Mouse (Mus musculus) embryonic facial prominence, embryonic 15.5 days (tissue): ENCODE results near the gene Gm10577. TPM values are rescaled to one million over a fixed set of nuclear protein-coding genes. Genes with fewer than 3 reads are reported as not detected.

Source experiments
- ATAC-seq: fragments of 200-750 bp; cut with Nextera tagmentation; 2 replicates; pipeline ENCODE4 v1.8.0; 2017; ENCODE audit warnings: low read depth, moderate TSS enrichment; ENCODE audit not compliant: insufficient number of reproducible peaks, low FRiP score, low TSS enrichment
- H3K27ac ChIP-seq: fragments of 300-500 bp; sonication (generic); replicated peaks from 2 replicates; pipeline ENCODE4 v1.5.1; 2015; ENCODE audit warnings: mild to moderate bottlenecking, inconsistent platforms
- H3K27me3 ChIP-seq: fragments of 300-500 bp; sonication (generic); 2 replicates; pipeline ENCODE4 v1.6.1; 2015; ENCODE audit warnings: inconsistent platforms
- H3K36me3 ChIP-seq: fragments of 300-500 bp; sonication (generic); 2 replicates; pipeline ENCODE4 v1.6.1; 2015; ENCODE audit warnings: mild to moderate bottlenecking, inconsistent platforms
- H3K4me1 ChIP-seq: fragments of 300-500 bp; sonication (generic); 2 replicates; pipeline ENCODE4 v1.6.1; 2015; ENCODE audit warnings: inconsistent platforms
- H3K4me2 ChIP-seq: fragments of 300-500 bp; sonication (generic); replicated peaks from 2 replicates; pipeline ENCODE4 v1.6.1; 2015; ENCODE audit warnings: mild to moderate bottlenecking, inconsistent platforms
- H3K4me3 ChIP-seq: fragments of 300-500 bp; sonication (generic); replicated peaks from 2 replicates; pipeline ENCODE4 v1.5.1; 2015; ENCODE audit warnings: mild to moderate bottlenecking, inconsistent platforms
- H3K9ac ChIP-seq: fragments of 300-500 bp; sonication (generic); 2 replicates; pipeline ENCODE4 v1.6.1; 2015; ENCODE audit warnings: inconsistent platforms
- H3K9me3 ChIP-seq: fragments of 300-500 bp; sonication (generic); replicated peaks from 2 replicates; pipeline ENCODE4 v1.6.1; 2016; ENCODE audit warnings: inconsistent platforms
- WGBS: fragments of 180-500 bp; shearing (Covaris S2); methylation state at CpG from one replicate; pipeline ENCODE4 v1.1.7; 2015; 5-methylcytosine and 5-hydroxymethylcytosine counted together
- polyA plus RNA-seq: library from polyadenylated mRNA; unstranded; fragments of >200 nt; fragmentation: Nextera tagmentation; extraction: Ambion mirVana; gene quantifications from 2 replicates; pipeline ENCODE4 v1.2.1, GENCODE M21; 2015

Gene Gm10577
- polyA plus RNA-seq, 1 experiment from 2014 or later: not detected

DNA sequence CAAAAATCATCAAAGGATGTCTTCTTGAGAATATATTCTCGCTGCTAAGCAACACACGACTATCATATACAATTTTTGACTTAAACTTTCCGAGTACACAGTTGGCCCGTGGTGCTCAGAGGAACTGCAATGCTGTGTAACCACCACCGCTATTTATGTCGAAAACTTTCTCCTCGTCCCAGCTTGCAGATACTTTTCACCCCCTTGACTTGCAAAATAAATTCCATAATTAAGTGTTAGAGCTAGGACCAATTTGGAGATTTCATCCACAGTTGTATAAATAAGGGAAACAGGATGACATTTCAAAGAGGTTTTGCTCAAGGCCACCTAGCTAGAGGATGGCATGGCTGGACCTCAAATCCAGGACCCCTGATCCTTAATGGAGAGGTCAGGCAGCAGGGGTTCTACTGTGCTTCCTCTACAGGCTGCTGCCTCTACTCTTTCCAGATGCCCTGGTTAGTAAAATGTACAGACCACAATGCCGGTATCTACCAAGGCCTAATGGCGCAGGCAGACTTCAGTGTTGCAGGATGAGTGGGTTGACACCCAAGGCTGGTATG is 7.4 kb upstream of the Gm10577 start:
- Histone ChIP-seq H3K27me3 (no peaks in the 10 kb centered on the region), H3K4me1 (peaks cover 11% of the 10 kb centered on the region; the same call in 1 of the 2 replicates), H3K4me2 (no peak overlapping the region), H3K9ac (no peak overlapping the region), H3K36me3 (no peaks in the 10 kb centered on the region), H3K27ac (no peak overlapping the region), H3K9me3 (0 out of 2 replicates have a peak, but pooled peaks cover 5% of the 10 kb centered on the region), H3K4me3 (no peak overlapping the region)
- 84% methylated on average over 9 of the region's 9 CpGs for WGBS
- ATAC-seq: no peak

DNA sequence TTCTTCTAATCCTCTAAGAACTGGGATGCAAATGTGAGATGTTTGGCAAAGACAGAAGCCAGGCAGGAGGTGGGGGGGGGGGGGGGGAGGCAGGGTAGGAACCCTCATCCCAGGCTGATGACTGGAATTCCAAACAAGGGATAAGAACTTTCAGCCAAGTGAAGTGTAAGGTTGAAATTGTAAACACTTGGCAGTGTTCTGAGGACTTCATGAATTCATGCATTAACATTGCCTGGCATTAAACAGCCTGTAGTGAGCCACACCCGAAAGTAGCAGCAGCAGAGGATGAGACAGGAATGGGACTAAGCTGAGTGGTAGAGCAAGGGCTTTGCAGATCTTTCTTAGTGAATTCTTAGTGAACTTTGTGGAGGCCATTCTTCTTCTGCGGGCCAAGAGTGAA is 6.5 kb upstream of the Gm10577 start:
- H3K27me3 ChIP-seq: no peaks in the 10 kb centered on the region
- no peak overlapping the region for H3K27ac ChIP-seq
- no peak for ATAC-seq
- no peak overlapping the region for H3K4me2 ChIP-seq
- peaks cover 11% of the 10 kb centered on the region; the same call in 1 of the 2 replicates for H3K4me1 ChIP-seq
- 71% methylated on average over 2 of the region's 2 CpGs for WGBS
- no peak overlapping the region for H3K4me3 ChIP-seq
- H3K9ac ChIP-seq: no peak overlapping the region
- no peaks in the 10 kb centered on the region for H3K36me3 ChIP-seq
- H3K9me3 ChIP-seq: 0 out of 2 replicates have a peak, but pooled peaks cover 10% of the 10 kb centered on the region

DNA sequence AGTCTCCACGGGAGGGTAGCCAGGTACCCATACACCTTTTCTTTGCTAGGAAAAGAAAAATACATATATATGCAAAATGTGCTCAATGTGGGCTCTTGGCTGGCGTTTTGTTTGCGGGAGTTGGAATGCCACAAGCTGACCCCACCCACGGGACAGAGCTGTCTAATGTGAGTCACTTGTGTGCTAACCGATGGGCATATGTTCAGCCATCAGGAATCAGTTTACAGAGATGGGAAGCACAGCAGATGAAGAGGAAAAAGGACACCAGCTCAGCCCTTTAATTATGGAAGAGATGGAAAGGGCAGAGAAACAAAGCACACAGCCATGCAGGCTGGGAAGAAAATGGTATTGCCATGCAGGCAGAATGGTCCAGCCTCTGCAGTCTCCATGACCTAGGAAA is 6.1 kb upstream of the Gm10577 start:
- Histone ChIP-seq H3K9ac (no peak overlapping the region), H3K4me1 (peaks cover 11% of the 10 kb centered on the region; the same call in 1 of the 2 replicates), H3K4me2 (no peak overlapping the region), H3K27ac (no peak overlapping the region), H3K27me3 (no peaks in the 10 kb centered on the region), H3K36me3 (no peaks in the 10 kb centered on the region), H3K9me3 (0 out of 2 replicates have a peak, but pooled peaks cover 10% of the 10 kb centered on the region), H3K4me3 (no peak overlapping the region)
- WGBS: 42% methylated on average over 5 of the region's 5 CpGs
- ATAC-seq: no peak

DNA sequence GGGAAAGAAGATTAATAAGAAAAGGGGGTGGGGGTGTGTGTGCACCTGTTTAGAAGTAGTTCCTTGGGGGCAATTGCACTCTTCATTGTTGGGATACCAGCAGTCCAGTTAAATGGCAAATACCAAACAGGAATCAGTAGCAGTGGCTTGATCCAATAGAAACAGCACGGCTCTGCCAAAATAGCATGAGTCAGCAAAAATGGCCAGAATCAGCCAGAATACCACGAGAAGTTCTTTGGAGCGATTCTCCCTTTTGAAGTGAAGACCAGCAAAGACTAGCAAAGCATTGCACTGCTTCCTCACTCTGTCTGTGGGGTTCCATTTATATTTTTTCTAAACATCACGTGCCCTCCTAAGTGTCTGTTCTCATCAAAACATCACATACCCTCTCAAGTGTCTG is 2.7 kb downstream of the Gm10577 start:
- Histone ChIP-seq H3K36me3 (no peaks in the 10 kb centered on the region), H3K27me3 (no peaks in the 10 kb centered on the region), H3K4me3 (no peak overlapping the region), H3K27ac (no peak overlapping the region), H3K4me1 (no peaks in the 10 kb centered on the region), H3K9me3 (0 out of 2 replicates have a peak, but pooled peaks cover 7% of the 10 kb centered on the region), H3K9ac (no peak overlapping the region), H3K4me2 (no peak overlapping the region)
- WGBS: 76% methylated on average over 4 of the region's 4 CpGs
- no peak for ATAC-seq

DNA sequence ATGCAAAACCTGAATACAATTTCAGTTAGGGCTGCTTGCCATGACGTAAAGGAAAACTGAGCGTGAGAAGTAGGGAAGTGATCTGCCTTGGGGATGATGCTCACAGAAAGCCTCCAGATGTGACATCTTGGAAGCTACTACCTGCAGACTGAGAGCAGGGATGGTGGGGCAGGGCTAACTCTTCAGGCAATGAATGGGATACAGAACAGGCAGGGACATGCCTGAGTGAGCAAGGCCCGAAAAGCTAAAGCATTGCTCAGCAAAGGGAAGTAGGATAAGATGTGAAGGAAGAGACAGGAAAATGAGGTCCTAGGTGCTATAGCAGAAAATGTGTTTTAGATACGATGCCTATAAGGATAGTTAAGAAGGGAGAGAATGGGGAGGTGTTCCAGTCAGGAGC is 11.4 kb downstream of the Gm10577 start:
- Histone ChIP-seq H3K4me1 (no peaks in the 10 kb centered on the region), H3K27ac (no peak overlapping the region), H3K4me2 (no peak overlapping the region), H3K4me3 (no peak overlapping the region), H3K27me3 (no peaks in the 10 kb centered on the region), H3K9me3 (no peaks in the 10 kb centered on the region), H3K36me3 (peaks cover 16% of the 10 kb centered on the region; the same call in 1 of the 2 replicates), H3K9ac (no peak overlapping the region)
- no peak for ATAC-seq
- 70% methylated on average over 4 of the region's 4 CpGs for WGBS

DNA sequence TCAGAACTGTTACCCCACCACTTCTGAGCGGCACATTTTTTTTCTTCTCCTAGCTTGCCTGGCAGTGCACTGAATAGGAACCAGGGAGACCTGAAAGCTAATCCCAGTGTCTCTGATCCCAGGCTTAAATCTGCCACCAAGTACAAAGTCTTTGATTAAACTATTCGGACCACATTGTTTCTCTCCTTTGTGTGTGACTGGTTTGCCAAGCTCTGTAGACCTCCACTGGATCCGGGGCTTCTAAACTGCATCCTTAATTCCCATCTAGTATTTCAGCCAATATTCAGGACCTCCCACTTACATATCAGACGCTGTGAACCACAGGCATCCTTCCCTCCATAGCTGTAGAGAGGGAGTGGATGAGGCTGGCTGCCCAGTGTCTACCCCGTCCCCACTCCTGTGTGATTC is 12.1 kb downstream of the Gm10577 start:
- no peak overlapping the region for H3K9ac ChIP-seq
- no peaks in the 10 kb centered on the region for H3K9me3 ChIP-seq
- 54% methylated on average over 5 of the region's 5 CpGs for WGBS
- H3K4me3 ChIP-seq: no peak overlapping the region
- H3K4me2 ChIP-seq: no peak overlapping the region
- no peak; the same call in 1 of the 2 replicates for ATAC-seq
- no peaks in the 10 kb centered on the region for H3K4me1 ChIP-seq
- no peak overlapping the region for H3K27ac ChIP-seq
- H3K36me3 ChIP-seq: peaks cover 17% of the 10 kb centered on the region
- no peaks in the 10 kb centered on the region for H3K27me3 ChIP-seq

DNA sequence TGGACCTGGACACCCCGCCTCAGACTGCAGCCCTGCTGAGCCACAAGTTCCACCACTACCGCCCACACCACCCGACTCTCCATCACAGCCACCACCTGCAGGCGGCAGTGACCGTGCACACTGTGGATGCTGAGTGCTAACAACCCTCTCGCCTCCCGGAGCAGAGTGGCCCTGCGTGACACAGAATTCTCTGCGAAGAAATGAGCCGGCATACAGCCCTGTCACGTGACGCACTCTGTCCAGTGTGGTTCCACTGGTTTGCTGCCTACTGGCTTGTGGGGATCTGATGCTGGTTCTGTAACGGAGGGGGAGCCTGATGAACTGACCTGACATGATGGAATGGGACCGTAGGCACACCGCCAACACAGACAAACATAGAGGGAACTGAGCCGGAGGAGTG is 17.5 kb downstream of the Gm10577 start:
- no peak for ATAC-seq

DNA sequence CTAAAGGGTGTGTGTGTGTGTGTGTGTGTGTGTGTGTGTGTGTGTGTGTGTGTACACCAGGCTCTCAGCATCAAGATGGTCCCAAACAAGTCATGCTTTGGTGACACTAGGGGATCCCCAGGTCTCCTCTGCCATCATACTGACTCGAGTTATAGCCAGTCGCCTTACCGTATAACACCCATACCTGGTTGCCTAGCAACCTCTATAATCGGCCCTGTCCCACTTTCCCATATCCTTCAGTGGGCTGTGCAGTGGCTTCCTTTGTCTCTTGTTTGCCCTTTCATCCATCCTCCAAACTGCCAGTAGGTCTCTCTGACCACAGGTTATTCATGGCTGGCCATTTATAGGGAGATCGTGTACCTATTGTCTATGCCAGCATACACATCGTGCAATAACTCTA is 19.4 kb downstream of the Gm10577 start:
- Histone ChIP-seq H3K4me3 (no peak overlapping the region), H3K36me3 (peaks cover 32% of the 10 kb centered on the region), H3K27ac (no peak overlapping the region), H3K9me3 (no peaks in the 10 kb centered on the region), H3K27me3 (no peaks in the 10 kb centered on the region), H3K4me1 (no peaks in the 10 kb centered on the region), H3K9ac (no peak overlapping the region), H3K4me2 (no peak overlapping the region)
- no peak for ATAC-seq
- 88% methylated on average over 6 of the region's 6 CpGs for WGBS

More for the DNA sequence above, 17.5 kb downstream of the Gm10577 start:
- Histone ChIP-seq H3K27me3 (no peaks in the 10 kb centered on the region), H3K9me3 (no peaks in the 10 kb centered on the region), H3K9ac (no peak overlapping the region), H3K4me2 (no peak overlapping the region), H3K4me3 (no peak overlapping the region), H3K27ac (no peak overlapping the region), H3K4me1 (no peaks in the 10 kb centered on the region), H3K36me3 (peaks cover 41% of the 10 kb centered on the region)
- WGBS: 94% methylated on average over 16 of the region's 16 CpGs

DNA sequence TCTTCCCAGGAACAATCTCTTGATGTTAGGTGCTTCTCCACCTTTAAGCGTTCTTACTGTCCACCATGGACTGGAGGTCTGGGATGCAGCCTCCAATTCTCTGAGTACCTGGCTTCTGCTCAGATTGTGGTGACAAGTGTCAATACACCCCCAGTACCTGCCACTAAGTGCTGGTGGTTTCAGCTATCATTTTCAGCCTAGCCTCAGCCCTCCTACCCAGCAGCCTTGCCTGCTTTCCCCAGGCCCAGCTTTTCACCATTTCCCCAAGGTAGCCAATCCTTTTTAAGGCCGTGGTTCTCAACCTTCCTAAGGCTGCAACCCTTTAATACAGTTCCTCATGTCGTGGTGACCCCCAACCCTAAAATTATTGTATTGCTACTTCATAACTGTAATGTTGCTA is 19.9 kb downstream of the Gm10577 start:
- WGBS: 94% methylated on average over 3 of the region's 3 CpGs
- Histone ChIP-seq H3K9me3 (no peaks in the 10 kb centered on the region), H3K4me3 (no peak overlapping the region), H3K27ac (no peak overlapping the region), H3K9ac (no peak overlapping the region), H3K27me3 (no peaks in the 10 kb centered on the region), H3K36me3 (peaks cover 31% of the 10 kb centered on the region), H3K4me1 (no peaks in the 10 kb centered on the region), H3K4me2 (no peak overlapping the region)
- no peak for ATAC-seq

DNA sequence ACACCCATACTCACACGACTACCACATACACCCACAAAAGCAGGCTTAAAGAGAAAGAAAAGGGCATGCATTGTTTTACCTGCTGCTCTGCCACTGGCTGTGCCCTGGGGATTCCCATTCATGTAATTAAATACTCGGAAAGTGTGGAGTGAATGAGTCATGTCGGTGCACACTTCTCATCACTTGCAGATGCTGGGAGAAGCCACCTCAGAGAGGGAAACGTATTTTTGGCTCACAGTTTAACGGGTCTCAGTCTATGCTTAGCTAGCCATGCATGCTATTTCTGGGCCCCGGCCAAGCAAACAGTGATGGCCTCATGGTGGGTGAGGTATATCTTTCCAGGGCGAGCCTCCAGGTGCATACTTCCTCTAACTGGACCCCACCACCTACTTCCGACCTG is 21.6 kb downstream of the Gm10577 start:
- no peaks in the 10 kb centered on the region for H3K9me3 ChIP-seq
- no peak overlapping the region for H3K4me2 ChIP-seq
- no peaks in the 10 kb centered on the region for H3K4me1 ChIP-seq
- no peaks in the 10 kb centered on the region for H3K27me3 ChIP-seq
- no peak for ATAC-seq
- no peak overlapping the region for H3K27ac ChIP-seq
- no peak overlapping the region for H3K9ac ChIP-seq
- H3K36me3 ChIP-seq: peaks cover 45% of the 10 kb centered on the region
- no peak overlapping the region for H3K4me3 ChIP-seq
- WGBS: 74% methylated on average over 8 of the region's 8 CpGs

DNA sequence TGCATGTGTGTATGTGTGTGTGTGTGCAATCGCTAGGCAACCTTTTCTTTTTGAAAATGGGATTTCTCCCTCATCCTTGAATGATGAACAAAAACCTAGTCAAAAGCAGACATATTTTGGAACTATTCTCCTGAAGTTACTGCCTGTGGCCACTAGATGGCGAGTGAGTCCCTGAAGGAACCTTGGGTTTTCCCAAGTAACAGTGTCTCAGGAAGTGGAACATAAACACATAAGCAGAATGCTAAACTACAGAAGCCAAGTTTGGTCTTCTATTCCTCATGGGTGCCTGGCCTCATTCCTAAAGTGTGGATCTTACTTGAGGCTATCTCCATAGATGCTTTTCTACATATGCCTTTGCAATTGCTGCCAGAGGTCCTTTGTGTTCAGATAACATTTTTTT is 22.4 kb downstream of the Gm10577 start:
- Histone ChIP-seq H3K9me3 (no peaks in the 10 kb centered on the region), H3K36me3 (peaks cover 45% of the 10 kb centered on the region), H3K4me1 (no peaks in the 10 kb centered on the region), H3K4me3 (no peak overlapping the region), H3K4me2 (no peak overlapping the region), H3K27me3 (no peaks in the 10 kb centered on the region), H3K9ac (no peak overlapping the region), H3K27ac (peak overlapping the region; percentile 34; the same call in 1 of the 2 replicates)
- no peak for ATAC-seq
- 12% methylated on average over 2 of the region's 2 CpGs for WGBS

DNA sequence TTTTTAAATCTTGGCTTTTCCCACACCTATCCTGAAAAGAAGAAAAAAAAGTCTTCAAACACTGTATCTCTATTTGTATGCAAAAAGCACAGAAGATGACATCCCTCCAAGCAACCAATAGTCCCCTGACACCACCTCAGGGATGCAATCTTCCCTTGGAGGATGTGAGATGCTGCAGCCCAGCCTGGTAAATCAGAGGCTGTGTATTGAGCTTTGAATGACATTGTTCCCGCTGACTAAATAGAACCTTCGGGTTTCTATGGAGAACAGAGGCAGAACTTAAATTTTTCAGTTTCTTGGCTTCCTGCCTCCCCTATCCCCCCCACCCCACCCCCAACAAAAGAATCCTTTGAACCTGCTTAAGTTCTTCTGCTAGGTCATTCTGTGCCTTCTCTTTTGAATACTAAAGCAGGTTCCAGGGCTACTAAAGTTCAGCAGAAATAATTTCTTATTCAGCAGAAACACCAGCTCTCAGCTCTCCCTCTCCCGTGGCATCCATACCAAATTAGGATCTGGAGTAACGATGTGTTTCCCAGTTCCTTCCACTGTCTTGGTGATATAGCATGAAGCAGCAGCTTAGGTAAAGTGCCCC is 24.3 kb downstream of the Gm10577 start:
- Histone ChIP-seq H3K36me3 (peaks cover 43% of the 10 kb centered on the region), H3K27ac (no peak overlapping the region), H3K9ac (no peak overlapping the region), H3K9me3 (no peaks in the 10 kb centered on the region), H3K4me1 (peaks cover 1% of the 10 kb centered on the region), H3K27me3 (no peaks in the 10 kb centered on the region), H3K4me2 (no peak overlapping the region), H3K4me3 (no peak overlapping the region)
- ATAC-seq: no peak
- 75% methylated on average over 4 of the region's 4 CpGs for WGBS
